Mouse (Mus musculus) layer of hippocampus, postnatal 14 days (tissue): ENCODE measurements around the gene Grm4. TPM values are rescaled to one million over a fixed set of nuclear protein-coding genes. Genes with fewer than 3 reads are reported as not detected.

Experiments used
- DNase-seq, 2 experiments: peaks; one replicate each; pipeline ENCODE4 v3.0.0; 2021 to 2022; ENCODE audit warnings: low spot score in 2 of 2, mixed read lengths in 1 of 2
- total RNA-seq, 2 experiments: library from RNA; stranded (reverse); gene quantifications; 2 replicates each; pipeline ENCODE4 v1.2.3; 2021

Grm4 gene
- total RNA-seq, 2 experiments from 2014 or later = 10.7 to 19.3 TPM

DNA sequence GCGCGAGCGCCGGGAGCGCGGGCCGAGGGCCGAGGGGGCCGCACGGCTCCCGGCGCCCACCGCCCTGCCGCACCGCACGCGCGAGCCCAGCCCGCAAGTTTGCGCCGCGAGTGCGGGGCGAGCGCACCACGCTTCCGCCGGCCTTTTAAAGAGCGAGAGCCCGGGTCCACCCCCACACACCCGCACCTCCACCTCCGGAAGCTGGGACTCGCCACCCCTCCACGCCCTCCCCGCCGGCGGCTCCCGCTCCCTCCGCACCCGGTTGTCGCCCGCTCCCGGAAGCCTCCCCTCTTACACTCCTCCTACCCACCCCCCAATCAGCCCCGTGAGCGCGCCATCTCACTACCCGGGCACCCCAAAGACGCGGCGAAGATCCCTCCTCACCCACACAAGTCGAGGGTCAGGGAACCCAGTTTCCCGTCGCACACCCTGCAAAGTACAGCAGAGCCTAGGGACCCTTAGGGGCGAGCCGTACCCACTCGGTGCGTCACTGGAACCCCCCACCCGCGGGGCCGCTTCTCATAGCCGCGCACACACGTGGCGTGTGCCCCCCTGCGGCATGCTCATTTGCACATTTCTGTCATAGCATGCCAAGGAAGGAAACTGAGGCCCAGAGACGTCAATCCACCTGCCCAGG is 7.8 kb downstream of the Grm4 start:
- no peak for DNase-seq

DNA sequence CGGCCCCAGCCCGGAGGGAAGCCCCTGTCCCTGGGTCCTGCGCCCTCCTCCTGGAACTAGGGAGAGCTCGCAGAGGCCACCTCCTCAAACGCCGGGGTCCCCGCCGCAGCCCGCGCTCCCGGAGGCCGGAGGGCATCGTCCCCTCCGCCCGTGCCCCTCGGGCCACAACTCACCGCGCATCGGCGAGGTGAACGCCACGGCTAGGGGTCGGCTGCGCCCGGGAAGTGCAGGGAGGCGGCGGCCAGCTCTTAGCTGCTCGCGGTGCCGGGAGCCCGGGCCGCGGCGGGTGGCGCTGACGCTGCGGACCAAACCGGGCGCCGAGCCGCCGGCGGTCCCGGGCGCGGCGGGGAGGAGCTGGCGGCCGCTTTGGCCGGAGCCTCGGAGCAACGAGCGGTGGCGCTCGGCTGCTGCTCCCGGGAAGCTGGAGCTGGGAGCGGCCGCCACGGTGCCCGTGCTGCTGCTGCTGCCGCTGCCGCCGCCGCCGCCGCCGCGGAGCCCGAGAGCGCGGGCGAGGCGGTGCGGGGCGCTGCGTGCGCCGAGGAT is 8.5 kb downstream of the Grm4 start:
- no peak for DNase-seq

DNA sequence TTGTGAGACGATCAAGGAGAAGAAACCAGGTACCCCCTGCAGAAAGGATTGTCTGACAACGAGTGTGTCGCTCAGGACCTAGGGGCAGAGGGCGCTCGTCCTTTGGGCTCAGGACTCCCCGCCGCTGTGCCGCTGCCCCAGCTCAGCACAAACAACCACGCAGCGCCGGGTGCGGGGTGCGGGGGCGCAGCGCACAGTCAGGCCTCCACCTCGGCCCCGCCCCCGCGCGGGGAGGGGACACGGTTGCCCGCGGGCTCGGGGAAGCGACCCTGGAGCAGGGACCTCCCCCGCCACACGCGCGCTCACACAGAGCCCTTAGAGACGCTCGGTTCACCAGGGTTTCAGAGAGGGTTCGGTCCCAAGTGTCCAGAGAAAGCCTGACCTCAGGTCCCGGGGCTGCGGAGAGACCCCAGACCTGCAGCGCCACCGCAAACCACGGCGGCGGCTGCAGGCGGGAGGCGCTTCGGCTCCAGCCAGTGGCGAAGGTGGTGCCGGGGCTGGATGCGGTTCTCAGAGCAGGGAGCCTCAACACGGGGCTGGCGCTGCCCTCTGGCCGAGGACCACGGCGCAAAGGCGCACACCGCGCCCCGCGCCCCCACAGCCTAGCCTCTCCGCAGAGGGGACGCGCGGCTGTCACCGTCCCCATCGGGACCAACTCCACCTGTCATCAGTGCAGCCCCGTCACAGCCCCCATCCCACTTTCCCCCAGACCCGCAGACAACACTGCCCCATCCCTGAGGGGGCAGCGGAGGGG is 9.2 kb downstream of the Grm4 start:
- DNase-seq = no peak

- DNase-seq = no peak
Observed at GRCm38 (mm10) chr17:27511125-27511735, 10.0 kb downstream of the Grm4 start.

DNA sequence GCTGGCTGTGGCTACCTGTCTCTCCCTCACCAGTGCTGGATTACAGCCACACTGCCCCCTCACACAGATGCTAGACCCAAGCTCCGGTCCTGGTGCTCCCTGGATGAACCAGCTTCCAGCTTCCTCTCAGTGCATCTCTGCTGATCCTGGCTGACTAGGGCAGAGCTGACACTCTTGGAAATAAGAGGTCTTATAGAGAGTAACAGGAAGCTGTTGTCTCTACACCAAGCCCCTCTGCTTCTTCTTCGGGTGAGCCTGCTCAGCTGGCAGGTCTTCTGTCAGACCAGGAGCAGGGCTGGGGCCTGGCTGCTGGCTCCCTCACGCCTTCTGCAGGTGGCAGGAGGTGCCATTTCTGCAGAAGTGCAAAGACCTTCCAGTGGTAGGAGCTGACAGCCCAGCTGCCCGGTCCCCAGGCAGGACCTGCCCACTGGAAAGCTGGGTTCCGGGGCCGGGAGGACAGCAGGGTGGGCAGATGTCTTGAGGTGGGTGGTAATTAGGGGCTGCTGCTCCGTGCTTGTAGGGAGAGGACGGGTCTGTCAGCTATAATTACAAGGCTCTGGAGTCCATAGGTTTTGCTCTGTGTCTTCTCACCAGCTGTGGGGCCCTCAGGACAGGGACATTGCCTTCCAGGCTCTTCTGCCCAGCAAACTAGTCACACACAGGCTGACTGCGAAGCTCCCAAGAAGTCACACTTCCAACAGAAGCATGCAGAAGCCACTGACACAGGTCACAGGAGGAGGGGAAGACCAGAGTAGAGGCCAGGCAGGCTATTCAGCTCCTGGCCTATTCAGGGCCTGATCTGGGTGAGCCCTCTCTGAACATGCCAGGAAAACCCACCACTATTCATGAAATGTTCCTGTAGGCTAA is 10.7 kb downstream of the Grm4 start:
- no peak for DNase-seq

DNA sequence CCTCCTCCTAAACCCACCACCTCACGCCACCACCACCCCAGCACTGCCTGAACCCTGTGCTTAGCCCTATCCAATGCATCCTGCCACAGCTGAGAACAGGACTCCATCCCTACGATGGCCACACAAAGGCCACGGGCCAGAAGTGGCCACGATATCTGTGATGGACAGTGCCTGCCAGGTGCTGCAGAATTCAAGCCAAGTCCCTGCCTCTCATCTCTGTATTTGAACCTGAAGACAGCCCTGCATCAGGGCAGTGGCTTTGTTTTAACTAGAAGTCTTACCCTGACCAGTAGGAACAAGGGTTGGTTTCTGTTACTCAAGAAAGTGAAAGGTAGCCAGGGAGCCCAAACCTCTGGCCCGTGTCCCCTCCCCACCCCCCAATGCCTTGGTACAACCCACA is 12.1 kb downstream of the Grm4 start:
- no peak for DNase-seq

DNA sequence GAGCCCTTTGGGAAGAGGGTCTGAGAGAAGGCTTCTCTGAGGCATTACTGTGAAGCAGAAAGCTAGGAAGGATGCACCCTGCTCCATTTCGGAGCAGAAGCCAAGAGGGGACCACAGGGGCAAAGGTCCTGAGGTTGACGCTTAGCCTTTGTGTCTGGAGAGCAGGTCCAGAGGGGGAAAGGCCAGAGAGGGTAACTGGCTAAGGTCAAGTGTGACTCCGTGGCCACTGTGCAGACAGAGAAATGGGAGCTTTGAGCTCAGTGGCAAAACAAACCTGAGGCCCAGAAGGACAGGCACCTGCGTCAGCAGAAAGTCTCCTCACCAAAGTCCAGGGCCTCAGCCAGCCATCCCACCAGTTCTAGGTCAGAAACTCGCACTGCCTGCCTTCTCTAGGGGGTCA is 12.7 kb downstream of the Grm4 start:
- DNase-seq = no peak

- no peak for DNase-seq
Observed at GRCm38 (mm10) chr17:27508002-27508401, 13.2 kb downstream of the Grm4 start.

GRCm38 (mm10) chr17:27507591-27507945 is 13.6 kb downstream of the Grm4 start:
- DNase-seq = no peak

- no peak for DNase-seq
Observed at GRCm38 (mm10) chr17:27506871-27507590, 14.2 kb downstream of the Grm4 start.

- DNase-seq = no peak
Observed at GRCm38 (mm10) chr17:27506362-27506761, 14.8 kb downstream of the Grm4 start.

DNA sequence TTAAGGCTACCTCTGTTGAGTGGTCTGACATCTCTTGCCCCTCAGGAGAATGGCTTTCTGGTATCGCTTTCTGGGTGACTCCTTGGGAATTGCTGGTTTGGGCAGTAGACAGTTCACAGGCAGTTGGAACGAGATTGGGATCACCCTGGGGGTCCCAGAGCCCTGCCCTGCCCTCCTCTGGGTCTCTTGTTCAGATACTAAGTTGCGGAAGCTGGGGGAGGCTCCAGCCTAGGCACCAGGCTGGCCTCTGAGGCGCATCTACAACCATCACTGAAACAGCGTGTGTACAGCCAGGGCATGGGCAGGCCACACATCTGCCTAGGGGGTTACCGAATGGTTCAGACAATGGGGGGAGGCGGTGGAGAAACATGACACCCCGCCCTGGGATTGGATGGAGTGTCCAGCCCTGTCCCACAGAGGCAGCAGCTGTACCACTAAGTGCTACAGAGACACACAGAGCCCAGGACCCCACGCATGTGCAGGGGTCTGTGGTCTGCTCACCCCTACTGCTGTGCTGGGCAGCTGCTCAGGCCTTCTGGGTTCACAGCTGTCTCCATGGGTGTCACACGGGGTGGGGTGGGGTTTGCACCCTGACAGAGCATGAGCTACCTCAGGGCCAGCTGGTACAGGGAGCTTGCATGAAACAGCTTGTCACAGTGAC is 15.9 kb downstream of the Grm4 start:
- no peak for DNase-seq

GRCm38 (mm10) chr17:27503869-27504268 is 17.3 kb downstream of the Grm4 start:
- no peak for DNase-seq

DNA sequence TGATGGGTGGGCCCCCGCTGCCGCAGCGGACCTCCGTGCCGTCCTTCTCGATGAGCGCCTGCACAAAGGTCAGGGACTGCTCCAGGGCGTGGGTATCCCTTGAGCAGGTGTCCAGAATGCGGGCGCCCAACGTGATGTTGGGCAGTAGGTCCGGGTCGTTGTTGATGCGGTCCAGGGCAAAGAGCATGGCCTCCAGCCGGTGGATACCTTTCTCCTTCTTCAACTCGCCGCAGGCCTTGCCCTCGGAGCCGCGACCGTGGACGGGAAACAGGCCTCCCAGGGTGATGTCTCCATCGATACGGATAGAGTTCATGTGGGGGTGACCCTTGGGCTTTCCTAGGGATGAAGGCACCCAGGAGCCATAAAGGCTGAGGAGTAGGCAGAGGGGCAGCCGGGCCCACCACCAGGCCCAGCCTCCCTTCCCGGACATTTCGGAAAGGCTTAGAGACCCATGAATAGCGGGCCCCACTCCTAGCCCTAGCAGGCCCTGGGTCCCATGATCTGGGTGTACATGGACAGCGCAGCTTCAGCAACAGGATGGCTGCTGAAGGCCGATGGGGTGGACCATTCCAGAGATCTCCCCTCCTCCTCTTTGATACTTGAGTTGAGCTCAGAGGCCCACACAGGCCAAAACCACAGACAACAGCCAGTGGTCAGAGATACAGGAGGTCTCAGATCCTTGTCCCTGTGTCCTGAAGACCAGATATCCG is 18.3 kb downstream of the Grm4 start:
- no peak for DNase-seq

DNA sequence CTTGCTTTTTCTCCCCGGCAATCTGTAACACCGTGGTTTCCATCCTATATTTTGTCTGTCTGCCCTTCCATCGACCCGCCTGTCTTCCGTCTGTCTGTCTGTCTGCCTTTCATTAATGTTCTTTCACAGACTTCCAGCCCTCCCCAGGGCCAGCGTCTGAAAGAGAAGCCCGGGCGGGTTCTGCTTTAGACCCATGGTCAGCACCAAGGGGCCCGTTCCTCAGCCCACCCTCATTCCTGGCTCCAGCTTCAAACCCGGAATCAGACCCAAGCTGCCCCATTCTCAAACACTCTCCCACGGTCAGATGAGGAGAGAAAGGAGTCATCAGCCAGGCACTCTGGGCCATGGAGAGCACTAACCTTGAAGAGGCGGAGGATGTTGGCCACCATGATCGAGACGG is 18.9 kb downstream of the Grm4 start:
- DNase-seq = no peak

GRCm38 (mm10) chr17:27501331-27502251 is 19.6 kb downstream of the Grm4 start:
- no peak for DNase-seq

GRCm38 (mm10) chr17:27500811-27501210 is 20.4 kb downstream of the Grm4 start:
- DNase-seq = no peak

- DNase-seq = no peak
Observed at GRCm38 (mm10) chr17:27499080-27499479, 22.1 kb downstream of the Grm4 start.
